Mouse (Mus musculus) adrenal gland, adult 8-10 months (tissue): ENCODE results near the gene Katnb1. TPM values are rescaled to one million over a fixed set of nuclear protein-coding genes. Genes with fewer than 3 reads are reported as not detected.

Source experiments
- DNase-seq: peaks from one replicate; pipeline ENCODE4 v3.0.0; 2022
- total RNA-seq, 4 experiments: library from RNA; stranded (reverse); gene quantifications; 2 replicates each; pipeline ENCODE4 v1.2.4; 2022

Gene Katnb1
- total RNA-seq, 4 experiments from 2014 or later = 13.8 to 23.6 (median 16.1) TPM

DNA sequence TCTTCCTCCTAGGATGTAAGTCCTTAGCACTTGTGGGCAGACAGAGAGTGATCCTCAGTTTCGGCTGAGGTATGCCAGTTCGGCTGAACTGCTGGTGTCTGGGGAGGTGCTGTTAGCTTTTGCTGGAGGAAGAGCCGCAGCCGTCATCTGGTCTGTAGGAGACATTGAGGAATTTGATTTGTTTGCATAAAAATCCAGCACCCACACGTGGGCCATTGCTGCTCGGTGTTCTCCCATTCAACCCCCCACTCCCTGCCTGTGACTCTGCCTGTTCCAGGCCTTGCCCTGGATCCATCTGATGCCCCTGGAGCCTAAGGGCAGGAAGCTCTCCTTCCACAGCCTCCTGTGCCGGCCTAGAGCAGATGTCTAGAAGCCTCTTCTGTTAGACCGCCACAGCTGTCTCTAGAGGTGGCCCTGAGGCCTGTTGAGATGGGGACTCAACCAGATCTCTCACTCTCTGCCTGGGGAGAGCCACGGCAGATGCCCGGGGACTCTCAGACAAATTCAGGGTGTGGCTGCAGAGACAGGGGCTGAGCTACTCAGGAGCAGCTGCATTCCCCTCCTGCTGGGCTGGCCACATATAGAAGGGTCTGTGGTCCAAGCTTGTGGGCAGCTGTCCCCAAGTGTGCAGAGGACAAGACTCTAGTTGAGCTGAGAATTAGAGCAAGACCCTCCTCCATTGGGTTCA, 3.9 kb downstream of the Katnb1 start:
- no peak for DNase-seq

DNA sequence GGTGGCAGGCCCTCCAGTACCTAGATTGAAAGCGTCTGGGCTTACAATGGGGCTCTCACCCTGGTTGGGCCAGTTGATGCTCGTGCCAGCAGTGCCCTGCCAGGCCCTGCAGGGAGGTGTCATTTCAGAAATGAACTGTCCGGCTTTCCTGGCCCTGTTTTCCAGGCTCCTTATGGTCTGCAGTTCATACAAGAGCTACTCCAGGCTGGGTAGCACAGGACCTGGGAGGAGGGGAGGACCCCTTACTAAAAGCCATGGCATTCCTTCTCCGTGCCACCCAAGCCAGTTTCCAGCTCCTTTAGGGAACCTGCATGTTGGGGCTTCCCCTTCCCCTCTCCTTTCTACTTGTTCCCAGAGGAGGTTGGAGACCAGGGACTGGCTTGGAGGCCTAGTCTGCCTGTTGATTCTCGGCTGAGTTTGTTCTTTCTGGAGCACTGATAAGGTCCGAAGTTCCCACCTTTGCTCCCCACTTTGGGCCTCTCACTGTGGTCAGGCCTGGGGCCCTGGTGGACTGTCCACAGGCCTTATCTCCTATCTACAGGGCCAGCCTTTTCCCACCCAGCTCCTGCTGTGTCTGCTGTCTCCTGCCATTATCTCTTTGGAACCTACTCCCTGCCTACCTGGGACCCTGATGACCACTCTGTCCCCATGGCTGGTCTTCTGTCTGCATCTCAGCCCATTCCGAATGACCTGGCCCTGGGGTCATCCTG, 4.6 kb downstream of the Katnb1 start:
- no peak for DNase-seq

DNA sequence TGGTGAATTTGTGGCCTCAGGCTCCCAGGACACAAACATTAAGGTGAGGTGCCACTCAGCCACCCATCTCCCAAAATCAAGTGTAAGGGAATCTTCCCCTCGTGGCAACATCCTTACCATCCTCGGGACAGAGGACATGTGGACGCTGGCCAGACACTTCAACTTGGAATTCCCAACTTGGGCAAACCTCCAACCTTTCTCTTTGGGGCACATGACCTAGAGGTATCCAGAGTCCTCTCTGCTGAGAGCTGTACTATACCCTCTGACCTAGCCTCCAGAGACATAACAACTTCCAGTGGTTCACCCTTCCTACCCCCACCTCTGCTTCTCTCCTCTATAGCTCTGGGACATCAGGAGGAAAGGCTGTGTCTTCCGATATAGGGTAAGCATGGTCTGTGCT, 12.6 kb downstream of the Katnb1 start:
- DNase-seq = no peak

DNA sequence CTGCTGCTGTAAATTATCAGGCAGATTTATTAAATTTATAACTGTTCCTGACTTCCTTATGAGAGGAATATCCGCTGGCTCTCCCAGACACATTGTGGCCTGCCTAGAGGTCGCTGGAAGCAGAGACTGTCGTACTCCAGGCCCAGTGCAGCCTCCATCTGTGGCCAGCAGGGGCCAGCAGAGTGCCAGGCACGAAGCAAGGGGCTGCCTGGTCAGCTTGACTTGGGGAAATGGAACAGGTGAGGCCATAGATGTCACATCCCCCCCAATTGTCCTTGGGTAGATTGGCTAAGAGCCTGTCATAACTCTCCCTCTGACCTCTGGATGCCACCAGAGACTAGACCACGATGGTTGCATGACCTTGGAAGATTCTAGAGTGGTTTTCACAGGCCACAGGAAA, 18.0 kb downstream of the Katnb1 start:
- DNase-seq = peak; percentile 76

DNA sequence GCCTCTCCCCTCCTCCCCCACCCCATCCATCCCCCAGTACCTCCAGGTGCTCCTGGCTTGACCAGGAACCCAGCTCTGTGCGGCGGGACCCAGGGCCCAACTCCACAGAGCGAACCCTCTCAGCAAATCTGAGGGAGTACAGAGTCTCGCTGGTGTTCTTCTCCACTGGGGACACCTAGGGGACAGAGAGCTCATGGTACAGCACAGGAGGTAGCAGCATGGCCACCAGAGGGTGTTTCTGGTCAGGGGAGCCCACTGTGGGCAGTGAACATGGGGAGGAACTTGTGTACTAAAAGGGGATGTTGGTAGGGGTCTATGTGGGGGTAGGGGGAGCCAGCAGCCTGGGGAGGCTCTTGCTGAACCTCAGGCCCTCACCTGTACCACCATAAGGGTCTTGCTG, 21.0 kb downstream of the Katnb1 start:
- no peak for DNase-seq

DNA sequence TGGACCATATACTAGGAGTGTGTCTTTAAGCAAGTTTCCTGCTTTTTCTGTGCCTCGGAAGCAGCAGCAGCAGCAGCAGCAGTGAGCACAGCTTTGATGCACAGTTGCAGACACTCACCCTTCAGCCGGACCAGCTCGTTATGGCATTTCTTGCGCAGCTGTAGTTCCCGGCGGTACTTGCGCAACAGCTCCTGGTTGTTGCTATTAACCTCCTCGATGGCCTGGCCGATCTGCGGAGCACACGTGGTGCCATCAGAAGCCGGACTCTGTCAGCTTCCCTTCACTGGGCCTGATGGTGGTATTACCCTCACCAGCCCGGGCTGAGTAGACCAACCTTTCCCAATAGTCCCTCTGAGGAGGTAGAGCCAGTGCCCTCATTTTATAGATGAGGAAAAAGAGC, 26.3 kb downstream of the Katnb1 start:
- no peak for DNase-seq

DNA sequence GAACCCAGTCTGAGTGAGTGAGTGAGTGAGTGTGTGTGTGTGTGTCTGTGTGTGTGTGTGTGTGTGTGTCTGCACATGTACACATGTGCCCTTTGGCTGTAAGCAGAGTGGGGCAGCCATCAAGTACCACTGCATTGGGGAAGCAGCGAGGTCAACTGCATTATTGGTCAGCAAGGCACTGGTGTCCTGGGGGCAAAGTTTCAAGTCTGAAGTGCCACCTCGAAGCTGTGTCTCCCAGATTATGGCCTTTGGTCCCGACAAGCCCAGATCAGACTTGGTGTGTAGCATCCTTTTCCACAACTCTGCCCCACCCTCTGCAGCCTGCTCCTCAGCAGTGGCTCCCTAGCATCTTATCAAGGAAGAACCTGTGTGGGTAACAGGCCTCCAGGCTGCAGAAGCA, 31.6 kb downstream of the Katnb1 start:
- no peak for DNase-seq

DNA sequence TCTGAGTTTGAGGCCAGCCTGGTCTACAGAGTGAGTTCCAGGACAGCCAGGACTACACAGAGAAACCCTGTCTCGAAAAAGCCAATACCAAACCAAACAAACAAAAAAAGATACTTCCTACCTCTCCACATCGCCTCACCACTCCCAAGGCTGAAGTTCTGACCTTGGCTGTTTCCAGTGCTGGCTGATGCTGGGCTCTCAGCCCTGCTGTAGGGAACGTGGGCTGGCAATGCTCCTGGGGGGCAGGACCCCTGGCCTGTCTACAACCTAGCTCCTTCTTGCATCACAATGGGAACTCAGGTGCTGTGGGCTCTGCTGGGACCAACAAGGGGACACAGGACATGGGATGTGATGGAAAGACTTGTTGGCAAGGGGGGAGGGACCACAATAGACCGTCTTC, 32.1 kb downstream of the Katnb1 start:
- no peak for DNase-seq

DNA sequence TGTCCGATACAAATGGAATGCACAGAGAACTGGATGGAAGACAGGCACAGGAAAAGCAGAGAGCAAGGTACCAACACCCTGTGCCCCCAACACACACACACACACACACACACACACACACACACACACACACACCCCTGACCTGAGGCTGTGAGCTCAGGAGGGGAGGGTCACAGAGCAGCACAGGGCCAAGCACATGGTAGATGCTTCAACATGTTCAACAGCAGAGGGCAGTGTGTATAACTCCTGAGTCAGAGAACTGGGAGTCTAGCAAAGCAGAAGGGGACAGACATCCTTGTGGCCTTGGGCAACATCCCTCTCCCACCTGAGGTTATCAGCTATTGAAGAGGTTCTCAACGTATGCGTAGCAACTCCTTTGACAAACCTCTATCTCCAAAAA, 32.8 kb downstream of the Katnb1 start:
- DNase-seq = no peak

DNA sequence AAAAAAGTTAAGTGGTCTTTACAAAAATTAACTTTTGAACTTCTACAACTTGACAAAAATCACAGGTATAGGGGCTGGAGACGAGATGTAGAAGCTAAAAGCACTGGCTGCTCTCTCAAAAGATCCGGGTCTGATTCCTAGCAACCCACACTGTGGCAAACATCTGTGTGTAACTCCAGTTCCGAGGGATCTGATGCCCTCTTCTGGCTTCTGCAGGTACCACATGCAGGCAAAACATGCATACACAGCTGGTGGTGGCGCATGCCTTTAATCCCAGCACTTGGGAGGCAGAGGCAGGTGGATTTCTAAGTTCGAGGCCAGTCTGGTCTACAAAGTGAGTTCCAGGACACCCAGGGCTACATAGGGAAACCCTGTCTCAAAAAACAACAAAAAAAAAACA, 42.5 kb downstream of the Katnb1 start:
- DNase-seq = no peak

DNA sequence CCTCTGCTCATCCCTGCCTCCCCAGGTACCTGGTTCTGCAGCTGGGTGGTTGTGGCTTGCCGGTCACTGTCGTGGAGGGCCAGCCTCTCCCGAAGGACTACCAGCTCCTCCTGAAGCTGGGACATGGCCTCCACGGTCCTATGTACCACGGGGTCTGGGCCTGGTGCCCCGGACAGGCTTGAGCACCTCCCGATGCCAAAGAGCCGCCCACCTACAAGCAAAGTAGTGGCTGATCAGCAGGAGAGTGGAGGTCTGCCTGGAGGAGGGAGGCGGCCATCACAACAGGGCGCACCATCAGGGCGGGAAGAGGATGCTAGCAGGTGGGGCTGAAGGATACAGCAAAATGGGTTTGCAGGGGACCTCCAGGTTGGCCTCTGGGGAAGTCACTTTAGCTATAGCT, 45.5 kb downstream of the Katnb1 start:
- no peak for DNase-seq

DNA sequence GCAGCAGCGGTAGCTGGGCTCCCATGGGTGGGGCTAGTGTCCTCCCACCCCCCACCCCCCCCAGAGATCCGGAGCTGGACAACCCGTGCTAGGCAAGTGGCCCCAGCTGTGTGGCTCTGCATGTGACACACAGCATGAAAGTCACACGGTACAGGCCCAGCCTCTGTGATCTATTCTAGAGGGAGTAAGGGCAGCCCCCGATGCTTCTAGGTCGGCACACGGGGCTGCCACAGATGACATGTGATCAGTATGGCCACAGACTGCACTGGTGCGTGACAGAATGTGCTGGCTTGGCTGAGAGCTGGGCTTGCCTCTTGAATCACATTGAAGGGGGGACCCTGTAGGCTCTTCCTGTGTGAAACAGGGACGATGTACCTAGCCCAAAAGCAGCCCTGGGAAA, 46.7 kb downstream of the Katnb1 start:
- no peak for DNase-seq

DNA sequence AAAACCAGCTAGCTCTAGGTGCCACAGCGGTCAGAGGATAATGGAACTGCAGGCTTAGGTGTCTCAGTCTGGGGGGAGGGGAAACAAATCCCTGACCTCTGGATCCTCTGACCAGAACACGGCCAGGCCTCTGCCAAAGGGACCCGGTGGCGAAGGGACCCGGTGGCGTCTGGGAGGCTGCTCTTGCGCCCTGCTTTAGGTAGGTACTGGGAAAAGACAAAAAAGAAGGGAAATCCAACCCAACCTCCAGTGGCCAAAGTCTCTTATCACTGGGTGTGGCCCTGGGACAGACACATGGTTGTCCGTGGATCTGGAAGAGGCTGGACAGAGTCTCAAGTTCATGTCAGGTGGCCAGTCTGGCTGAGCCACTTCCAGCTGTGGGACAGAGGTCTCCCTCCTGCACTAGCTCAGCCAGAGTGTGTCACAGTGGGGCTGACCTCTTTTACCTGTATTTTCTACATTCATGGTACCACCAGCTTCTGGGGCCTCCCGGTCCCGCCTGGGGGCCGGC, 47.8 kb downstream of the Katnb1 start:
- no peak for DNase-seq

DNA sequence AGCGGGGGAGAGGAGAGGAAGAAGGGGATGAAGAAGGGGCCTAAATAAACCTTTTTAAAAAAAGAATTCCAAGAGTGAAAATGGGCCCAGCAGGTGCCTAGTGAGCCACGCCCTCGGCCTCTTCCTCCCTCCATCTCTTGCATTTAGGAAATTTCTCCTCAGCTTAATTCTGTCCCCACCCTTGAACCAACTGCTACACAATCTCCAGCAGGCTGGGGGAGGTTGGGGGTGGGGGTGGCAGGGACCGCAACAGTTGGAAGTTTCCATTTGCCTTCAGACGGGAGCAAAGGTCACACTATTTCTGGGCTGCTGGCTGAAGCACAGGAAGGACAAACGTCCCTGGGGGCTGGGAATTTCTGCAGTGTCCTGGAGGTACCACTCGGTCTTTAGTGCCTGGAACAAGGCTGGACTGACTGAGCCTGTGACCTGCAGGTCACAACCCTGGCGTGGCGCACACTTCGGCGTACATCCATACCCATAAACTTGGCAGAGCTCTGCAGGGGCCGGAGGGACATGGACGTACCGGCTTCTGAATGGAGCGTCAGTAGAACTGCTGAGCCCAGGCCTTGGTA, 50.1 kb downstream of the Katnb1 start:
- DNase-seq = no peak

DNA sequence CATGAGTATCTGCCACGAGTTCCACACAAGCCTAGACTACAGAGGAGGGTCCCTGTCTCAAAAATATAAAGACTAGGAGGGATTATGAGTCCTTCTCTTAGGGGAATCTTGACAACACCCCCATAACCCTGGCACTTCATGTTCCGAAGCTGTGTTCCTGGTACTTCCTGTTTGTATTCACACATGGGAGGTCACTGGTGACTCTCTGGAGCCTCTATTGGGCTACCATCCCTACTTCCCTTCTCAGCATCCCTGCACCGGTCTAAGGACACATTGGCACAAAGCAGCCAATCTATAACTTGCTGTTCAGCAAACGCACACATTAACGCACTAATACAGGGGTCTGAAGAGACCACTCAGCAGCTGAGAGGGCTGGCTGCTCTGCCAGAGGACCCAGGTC, 51.0 kb downstream of the Katnb1 start:
- no peak for DNase-seq

DNA sequence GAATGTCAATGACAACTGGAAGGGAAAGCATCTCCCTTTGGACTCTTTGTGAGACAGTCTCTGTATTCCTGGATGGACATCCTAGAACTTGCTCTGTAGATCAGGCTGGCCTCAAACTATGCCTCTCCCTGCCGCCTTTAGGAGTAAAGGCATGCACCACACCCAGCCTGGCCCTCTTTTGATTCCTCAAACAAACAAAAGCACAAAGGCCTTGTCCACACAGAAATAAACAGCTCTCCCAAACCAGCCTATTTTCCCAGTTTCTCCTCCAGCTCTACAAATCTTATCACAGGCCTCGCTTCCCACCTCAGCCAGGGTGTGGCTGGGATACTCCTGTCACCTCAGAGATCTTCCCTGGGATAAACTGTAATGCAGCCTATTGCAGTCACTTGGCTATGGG, 53.2 kb downstream of the Katnb1 start:
- DNase-seq = no peak

DNA sequence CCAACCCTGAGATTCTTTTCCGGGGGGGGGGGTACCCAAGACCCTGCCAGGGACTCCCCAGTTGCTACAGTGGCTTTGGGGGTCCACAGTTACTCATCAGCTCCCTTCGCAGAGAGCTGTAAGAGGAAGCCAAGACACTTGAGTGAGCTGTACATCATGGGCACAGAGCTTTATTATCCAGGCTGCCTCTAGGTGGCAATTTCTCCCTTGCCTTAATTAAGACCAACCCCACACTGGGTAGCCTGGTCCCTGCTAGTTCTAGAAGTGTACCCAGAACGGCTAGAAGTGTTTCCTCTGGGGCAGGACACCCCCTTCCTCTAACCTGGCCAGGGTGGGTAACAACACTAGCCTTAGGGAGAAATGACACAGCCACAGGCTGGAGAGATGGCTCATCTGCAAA, 54.3 kb downstream of the Katnb1 start:
- DNase-seq = no peak

DNA sequence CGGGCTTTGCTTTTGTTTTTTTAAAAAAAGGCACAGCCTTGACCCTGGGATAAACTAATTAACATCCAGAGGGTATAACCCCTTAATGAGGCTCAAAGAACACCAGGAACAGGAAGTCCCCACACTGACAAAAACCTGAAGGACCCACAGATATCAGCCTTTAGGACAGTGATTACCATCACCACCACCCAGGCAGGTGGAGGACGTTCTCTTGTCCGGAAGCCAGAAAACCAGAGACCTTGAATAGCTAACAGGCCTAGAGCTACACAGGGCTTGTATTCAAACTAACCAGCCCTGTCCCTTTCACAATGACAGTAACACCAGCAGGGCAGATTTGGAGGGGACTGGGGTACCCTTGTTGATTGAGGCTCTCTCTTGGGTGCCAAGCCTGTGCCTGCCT, 55.2 kb downstream of the Katnb1 start:
- no peak for DNase-seq

DNA sequence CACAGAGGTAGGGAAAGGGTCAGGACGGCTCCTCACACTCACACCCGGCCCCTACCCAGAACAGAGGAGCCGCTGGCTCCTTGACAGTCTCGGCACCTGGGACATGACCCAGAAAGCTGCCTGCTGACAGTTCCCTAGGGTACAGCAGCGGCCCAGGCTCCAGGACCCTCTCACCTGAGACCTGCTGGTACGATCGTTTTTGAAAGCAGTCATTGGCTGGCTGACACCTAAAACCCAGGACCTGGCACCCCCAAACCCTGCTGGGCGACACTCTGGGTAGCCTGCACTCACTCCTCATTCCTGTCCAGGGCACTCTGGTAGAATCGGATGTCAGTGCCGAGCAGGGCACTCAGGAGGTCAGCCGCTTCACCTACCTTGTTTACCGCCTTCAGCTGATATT, 56.2 kb downstream of the Katnb1 start:
- DNase-seq = no peak

DNA sequence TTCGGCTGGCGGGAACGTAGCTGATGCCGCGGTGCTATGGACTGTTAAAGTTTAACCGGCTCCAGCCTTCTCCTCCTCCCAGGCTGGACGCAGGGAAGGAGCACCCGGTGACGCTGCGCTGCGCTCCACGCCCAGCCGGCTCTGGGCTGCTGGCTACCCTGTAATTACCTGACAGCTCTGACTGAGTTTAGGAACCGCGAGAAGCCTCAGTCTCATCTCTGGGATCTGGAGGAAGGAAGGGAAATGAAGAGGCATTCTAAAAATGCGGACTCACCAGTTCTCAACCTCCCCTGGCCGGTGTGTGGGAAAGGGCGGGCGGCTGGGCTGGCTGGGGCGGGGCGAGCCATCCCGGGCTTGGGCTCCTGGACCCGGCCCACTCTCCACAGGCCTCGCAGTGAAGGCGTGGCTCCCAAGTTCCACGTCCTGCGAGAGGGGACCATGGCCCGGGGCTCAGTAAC, 56.7 kb downstream of the Katnb1 start:
- DNase-seq = no peak

DNA sequence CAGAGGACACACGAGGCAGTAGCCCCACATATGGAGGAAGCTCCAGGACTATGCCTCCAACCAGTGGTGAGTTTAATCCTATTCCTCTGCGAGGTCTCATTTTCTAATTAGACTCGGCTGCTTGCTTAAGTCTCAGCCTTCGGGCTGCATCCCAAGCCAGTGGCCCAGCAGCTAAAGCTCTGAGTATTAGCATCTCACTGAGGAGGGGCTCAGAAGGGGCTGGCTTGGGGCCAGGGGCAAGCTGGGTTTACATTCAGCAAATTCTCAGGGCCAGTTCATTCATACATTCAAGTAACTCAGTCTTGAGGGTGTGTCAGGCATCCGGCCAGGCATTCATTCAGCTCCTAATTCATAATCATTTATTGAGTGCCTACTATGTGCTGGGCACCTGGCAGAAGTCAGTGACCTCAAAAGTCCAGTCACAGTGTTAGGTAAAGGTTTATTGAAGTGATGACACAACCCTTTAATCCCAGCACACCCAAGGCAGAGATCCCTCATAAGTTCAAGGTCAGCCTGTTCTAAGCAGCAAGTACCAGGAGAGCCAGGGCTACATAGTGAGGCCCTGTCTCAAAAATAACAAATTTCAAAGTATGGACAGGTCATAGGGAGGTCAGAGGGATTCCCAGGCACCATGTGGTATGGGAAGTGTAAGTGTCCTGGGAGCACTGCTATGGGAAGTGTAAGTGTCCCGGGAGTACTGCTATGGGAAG, 57.5 kb downstream of the Katnb1 start:
- DNase-seq = no peak

DNA sequence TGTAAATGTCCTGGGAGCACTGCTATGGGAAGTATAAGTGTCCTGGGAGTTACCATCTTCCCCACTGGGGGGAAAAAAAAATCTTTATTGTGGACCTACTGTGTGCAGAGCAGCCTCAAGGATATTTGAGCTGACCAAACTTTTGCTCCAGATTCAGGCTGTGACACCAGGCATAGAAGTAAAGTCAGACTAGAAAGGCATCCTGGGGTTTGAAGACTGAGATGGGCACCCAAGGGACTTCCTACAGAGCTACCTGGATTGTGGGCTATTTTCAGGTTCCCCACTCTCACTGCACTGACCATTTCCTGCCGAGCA, 58.0 kb downstream of the Katnb1 start:
- DNase-seq = no peak

DNA sequence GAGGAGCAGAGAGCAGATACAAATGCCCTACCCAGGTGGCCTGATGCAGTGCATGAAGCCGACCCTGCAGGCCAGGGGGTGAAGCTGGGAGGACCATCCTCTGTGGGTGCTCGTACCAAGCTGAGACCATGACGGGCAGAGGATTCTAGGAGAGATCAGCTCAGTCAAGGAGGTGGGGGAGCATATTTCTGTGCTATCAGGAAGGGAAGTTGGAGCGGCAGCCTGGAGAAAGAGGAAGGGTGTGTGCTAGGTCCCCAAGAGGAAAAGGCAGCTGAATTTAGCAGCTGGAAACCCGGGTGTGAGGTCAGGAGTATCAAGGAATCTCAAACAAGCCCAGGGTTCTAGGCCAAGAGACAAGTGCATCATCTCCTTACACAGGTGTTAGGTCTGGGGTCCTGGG, 59.6 kb downstream of the Katnb1 start:
- no peak for DNase-seq
